Mouse (Mus musculus) adrenal gland, postnatal 36 days (tissue): ENCODE data around the gene Kif23. TPM values are rescaled to one million over a fixed set of nuclear protein-coding genes. Genes with fewer than 3 reads are reported as not detected.

Experiments
- total RNA-seq, 2 experiments: library from RNA; stranded (reverse); gene quantifications; 2 replicates each; pipeline ENCODE4 v1.2.3; 2021

Gene Kif23
- total RNA-seq, 2 experiments from 2014 or later: 5.5 to 8.5 TPM

Other genes starting within 250 kb of the Kif23 start
- 1,000 to 10,000 TPM; 2,143 to 2,265 TPM for gene Rplp1, start 32.2 kb downstream of the Kif23 start, total RNA-seq
- gene Paqr5, start 80.1 kb upstream of the Kif23 start, total RNA-seq: 10 to 100 TPM in 1 of 2 experiments, under 1 TPM in 1; 0.99 to 10.8 TPM
- gene Glce, start 175.9 kb upstream of the Kif23 start, total RNA-seq: 10 to 100 TPM; 38.5 to 41.8 TPM